Mouse (Mus musculus) 416B (cell line): ENCODE measurements around the gene Aplp1.
A peak's percentile ranks its signal among the peaks of the same experiment; 100 is the strongest.

Source experiments
- DNase-seq: peaks from one replicate; pipeline ENCODE4 v3.0.0; 2011; ENCODE audit warnings: low read depth

Aplp1 gene

GRCm38 (mm10) chr7:30450241-30450640, 4.9 kb upstream of the Aplp1 start:
- DNase-seq: no peak

DNA sequence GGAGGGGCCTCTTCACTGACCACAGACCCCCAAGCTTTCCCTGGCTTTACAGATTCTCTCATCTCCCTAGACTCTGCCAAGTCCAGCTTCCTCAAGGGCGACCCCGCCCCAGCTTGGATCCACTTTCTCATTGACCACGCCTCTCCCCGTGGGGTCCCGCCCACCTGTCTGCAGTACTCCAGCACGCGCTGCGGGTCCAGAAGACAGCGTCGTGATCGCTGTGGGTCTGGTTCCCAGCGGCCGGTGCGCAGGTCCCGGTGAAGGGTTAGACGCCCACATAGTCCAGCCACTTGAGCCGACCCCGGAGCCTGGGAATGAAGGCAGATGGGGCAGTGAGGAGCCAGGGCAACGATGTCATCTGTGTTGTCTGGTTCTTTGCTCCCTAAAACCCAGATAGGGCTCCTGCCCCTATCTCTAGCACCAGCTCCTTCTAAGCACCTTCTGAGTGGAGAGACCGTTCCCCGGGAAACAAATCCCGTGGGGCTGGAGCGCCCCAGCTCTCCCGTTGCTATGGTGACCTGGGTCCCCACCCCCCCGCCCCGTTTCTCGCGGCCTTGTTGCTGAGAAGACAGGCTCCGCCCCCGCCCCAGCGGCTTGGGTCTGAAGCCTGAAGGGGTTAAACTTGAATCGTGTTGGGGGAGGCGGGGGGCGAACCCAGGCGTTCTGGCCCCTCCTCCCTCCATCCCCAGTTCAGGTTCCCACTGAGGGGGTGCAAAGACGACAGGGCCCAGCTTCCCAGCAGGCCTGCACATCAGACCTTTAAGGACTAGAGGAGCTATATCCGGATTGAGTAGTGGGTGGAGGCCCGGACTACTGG, 973 bp downstream of the Aplp1 start:
- no peak for DNase-seq

DNA sequence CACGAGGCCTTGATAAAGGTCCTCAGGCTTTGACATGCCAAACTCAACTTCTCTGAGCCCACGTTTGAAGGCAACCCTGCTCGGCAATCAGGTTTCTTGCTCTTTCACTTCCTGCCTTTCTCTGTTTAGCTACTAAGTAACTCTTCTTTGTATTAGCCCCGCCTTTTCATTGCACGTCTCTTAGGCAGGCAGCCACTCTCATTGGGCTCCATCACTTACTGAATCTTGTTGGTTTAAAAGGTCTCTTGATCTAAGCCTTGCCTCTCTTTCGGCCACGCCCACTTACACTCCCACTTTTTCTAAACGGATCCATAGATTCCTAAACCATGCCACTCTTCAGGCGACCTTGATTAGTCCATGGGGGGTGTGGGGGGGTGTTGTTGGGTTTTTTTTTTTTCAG, 1.6 kb downstream of the Aplp1 start:
- no peak for DNase-seq

GRCm38 (mm10) chr7:30440697-30441096, 4.6 kb downstream of the Aplp1 start:
- DNase-seq: peak; percentile 44

GRCm38 (mm10) chr7:30439734-30440133, 5.6 kb downstream of the Aplp1 start:
- DNase-seq: no peak

DNA sequence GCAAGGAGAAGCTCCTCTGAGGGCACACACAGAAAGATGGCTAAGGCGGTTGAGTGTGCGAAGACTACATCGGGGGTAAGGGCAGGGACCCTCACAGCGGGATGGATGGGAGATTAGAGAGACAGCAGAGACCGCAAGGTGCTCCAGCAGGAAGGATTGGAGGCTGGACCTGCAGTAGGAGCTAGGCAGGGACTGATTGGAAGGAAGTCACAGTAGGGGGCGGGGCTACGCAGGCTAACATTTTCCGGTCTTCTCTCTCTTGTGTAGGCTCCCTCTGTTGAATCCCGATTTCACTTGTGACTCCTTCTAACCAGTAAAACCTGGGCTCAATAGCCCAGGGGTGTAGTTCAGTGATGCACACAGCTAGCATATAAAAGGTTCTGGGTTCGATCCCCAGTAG, 8.5 kb downstream of the Aplp1 start:
- DNase-seq: peak; percentile 12

DNA sequence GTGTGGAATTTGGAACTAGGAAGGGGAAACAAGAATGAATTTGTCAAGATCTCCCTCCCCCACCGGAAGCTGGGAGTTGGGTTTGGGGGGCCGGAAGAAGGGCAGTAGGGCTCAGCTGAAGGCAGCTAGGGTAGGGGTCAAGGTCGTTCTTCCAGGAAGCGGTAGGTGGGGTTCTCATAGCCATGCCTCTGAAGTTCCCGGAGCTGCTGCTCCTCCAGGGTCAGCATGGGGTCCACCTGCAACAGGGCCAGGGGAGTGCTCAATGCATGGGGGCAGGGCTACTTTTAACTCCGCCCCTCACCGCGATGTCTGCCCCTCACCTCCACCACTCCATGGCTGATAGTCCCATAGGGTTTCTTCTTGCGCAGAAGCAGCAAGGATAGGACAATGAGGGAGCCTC, 10.2 kb downstream of the Aplp1 start:
- DNase-seq: no peak

DNA sequence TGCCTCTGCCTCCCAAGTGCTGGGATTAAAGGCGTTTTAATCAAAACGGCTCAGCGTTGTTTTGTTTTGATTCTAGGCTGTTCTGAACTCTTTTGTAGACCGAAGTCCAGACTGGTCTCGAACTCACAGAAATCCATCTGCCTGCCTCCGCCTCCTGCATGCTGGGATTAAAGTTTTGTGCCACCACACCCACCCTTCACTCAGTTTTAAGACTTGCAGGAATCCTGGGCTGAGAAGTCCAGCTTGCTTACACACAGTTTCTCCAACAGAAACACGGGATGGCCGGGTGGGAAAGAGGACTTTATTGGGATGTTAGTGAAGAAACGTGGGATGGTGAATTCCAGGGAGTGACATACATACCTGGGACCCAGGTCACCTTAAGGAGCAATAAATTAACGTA, 10.6 kb downstream of the Aplp1 start:
- DNase-seq: no peak

GRCm38 (mm10) chr7:30434238-30434637, 11.1 kb downstream of the Aplp1 start:
- peak; percentile 59 for DNase-seq

GRCm38 (mm10) chr7:30431793-30432192, 13.5 kb downstream of the Aplp1 start:
- peak; percentile 80 for DNase-seq

- DNase-seq: no peak
Observed at GRCm38 (mm10) chr7:30430191-30430590, 15.1 kb downstream of the Aplp1 start.

DNA sequence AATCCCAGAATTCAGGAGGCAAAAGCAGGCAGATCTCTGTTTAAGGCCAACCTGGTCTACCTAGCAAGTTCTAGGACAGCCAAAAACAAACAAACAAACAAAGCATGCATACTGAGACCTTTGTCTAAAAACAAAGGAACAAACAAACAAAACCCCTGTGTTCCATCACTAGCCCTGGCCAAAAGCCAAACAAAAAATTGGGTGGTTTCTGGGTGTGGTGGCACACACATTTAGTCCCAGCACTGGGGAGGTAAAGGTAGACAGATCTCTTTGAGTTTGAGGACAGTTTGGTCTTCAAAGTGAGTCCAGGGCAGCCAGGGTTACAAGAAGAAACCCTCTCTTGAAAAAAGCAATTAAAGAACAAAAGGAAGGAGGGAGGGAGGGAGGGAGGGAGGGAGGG, 16.0 kb downstream of the Aplp1 start:
- peak; percentile 10 for DNase-seq

DNA sequence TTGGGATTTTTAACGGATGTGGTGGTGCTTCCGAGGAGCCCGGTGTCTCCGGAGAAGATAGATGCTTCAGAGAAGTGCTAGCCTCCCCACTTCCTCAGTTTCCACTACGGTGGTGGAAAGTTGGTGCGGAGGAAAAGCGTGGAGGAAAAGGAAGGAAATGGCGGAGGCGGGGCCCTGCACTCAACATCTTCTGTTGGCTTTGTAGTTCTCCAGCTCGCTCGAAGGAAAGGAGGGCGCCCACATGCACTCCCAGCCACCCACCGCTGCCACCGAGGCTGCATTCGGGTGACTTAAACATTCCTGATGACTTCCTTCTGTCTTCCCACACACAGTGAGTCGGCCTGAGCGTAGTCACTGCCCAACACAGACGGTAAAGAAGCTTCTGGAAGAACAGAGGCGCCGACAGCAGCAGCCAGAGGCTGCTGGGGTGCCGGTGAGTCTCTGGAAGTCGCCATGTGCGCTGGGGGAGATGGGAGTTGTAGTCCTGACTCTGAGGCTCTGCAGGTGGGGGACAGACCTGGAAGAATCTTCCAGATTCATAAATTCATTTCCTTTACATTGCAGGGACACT, 22.2 kb downstream of the Aplp1 start:
- peak; percentile 43 for DNase-seq

DNA sequence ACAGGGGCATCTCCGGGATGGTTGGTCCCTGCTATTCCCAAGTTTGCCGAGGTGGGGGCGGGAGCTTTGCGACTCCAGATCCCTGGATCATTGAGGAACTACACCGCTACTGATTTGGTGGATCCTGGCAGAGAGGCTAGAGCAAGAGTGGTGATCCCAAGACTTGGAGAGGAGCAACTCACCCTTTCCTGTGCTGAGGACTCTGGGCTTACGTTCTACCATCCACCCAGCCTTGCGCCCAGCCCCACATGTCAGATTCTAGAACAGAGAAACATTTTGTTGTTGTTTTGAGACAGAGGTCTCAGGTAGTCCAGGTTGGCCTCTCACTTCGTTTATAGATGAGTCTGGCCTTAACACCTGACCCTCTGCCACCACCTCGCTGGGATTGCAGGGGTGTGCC, 22.8 kb downstream of the Aplp1 start:
- DNase-seq: peak; percentile 31

GRCm38 (mm10) chr7:30421890-30422435, 23.4 kb downstream of the Aplp1 start:
- peak; percentile 88 for DNase-seq

DNA sequence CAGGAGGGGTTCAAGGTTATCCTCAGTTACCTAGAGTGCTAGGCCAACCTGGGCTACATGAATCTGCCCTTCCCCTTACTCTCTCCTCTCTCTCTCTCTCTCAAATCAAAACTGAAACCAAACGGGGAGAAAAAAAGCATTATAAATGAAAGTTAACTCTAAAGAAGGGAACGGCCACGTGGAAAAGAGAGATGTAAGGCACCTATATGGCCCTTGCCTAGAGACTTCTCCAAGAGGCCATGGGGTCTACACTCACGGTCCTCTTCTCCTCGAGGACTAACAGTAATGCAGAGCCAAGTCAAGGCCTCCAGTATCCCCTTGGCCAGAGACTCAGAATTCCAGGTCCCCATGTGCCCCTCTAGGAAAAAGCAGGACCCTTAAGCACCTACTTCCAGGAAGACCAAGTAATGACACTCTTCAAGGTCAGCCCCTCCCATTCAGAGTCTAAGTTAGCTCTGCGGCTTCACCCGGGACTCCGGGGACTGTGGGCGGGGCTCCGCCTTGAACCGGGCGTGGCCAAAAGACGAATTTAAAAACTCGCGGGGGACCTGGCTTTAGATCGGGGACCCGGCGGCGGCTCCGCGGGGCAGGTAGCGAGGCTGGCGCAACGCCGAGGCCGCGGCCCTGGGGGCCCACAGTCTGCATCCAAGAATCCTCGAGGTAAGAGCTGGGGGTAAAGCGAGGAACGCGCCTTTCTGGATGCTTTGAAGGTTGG, 24.0 kb downstream of the Aplp1 start, which contains the start of gene Nfkbid:
Gene Nfkbid (plus strand): TSS at position 558 of the 715 bp plus-strand sequence.
- peak; percentile 93 for DNase-seq

DNA sequence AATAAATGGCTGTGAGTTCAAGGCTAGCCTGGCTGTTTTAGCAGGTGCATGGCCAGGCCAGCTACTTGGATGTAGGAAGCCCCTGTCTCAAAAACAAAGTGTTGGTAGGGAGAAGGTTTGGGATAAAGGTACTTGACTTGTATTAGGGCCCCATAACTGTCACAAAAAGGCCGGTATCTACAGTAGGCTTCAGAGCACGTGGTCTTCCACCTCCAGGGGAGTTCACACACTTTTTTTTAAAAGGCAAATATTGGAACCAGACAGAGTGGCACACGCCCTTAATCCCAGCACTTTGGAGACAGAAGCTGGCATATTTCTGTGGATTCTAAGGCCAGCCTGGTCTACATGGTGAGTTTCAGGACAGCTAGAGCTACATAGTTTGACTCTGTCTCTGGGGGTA, 24.7 kb downstream of the Aplp1 start:
- no peak for DNase-seq

- DNase-seq: peak; percentile 94
Observed at GRCm38 (mm10) chr7:30419561-30420499, 25.5 kb downstream of the Aplp1 start, which contains the start of gene Hcst. Gene Hcst (minus strand): TSS chr7:30419854.

- DNase-seq: peak; percentile 81
Observed at GRCm38 (mm10) chr7:30417856-30418255, 27.5 kb downstream of the Aplp1 start.

- no peak for DNase-seq
Observed at GRCm38 (mm10) chr7:30413596-30413995, 31.7 kb downstream of the Aplp1 start, which contains the start of gene Tyrobp. Gene Tyrobp (plus strand): TSS chr7:30413760.

- DNase-seq: peak; percentile 71
Observed at GRCm38 (mm10) chr7:30412735-30413147, 32.6 kb downstream of the Aplp1 start.
